21 mouse cellular contexts compared by ENCODE assay signal in genomic region chr16:57502761-57503160, GRCm38 (mm10).
DNase-seq lines count a peak whose midpoint lies in the region; ATAC-seq lines count a peak whose summit lies in the region.
"Had no signal": no experiment of that assay in that cellular context is flagged by ENCODE, and none has a peak within 500 bp of the region (broad histone marks: within the 10 kb centered on the region; RNA-seq: fewer than 3 reads in every experiment).

No protein-coding gene starts in this region.

- ATAC-seq in embryonic facial prominence, embryonic 15.5 days (ENCODE audit: insufficient number of reproducible peaks, low FRiP score, low TSS enrichment, low read depth), result peak; percentile 51; the same call in 1 of the 2 replicates
- ATAC-seq in monocyte, adult 5-6 weeks (replicated peaks; ENCODE audit: insufficient number of reproducible peaks, low FRiP score, low TSS enrichment, poor library complexity, severe bottlenecking), result 0 out of 2 replicates have a peak, but pooled peaks have one; percentile 10
- ATAC-seq: CD4-positive, CD25-positive, alpha-beta regulatory T cell, adult 4 months; forebrain, embryonic 13.5 days; forebrain, embryonic 16.5 days had no signal

- H3K4me3 ChIP-seq in embryonic facial prominence, embryonic 15.5 days (replicated peaks), result no peak overlapping the region
- H3K4me3 ChIP-seq: forebrain, embryonic 10.5 days; forebrain, embryonic 13.5 days; heart, adult 2 months; heart, embryonic 10.5 days; heart, embryonic 13.5 days; hindbrain, embryonic 12.5 days; hindbrain, embryonic 15.5 days had no signal

- WGBS in embryonic facial prominence, embryonic 15.5 days, result 43% methylated on average over 5 of the region's 5 CpGs

- peak; percentile 68 for DNase-seq in heart, adult 11 months
- DNase-seq in heart, postnatal 4 days, result no peak
- DNase-seq in left cerebral cortex, postnatal 4 days, result no peak
- no peak for DNase-seq in spleen, postnatal 36 days (ENCODE audit: low spot score in 2 of 2)
- DNase-seq: cerebellum, adult 11-12 months; cerebellum, adult 8-10 months; cerebellum, postnatal 10 days; cerebellum, postnatal 36 days; gastrocnemius, postnatal 25 days; heart, adult 2 months; heart, postnatal 14 days had no signal

- H3K27me3 ChIP-seq in embryonic facial prominence, embryonic 15.5 days, result no peaks in the 10 kb centered on the region
- H3K27me3 ChIP-seq: heart, embryonic 13.5 days; hindbrain, embryonic 12.5 days; hindbrain, embryonic 15.5 days had no signal

- H3K9ac ChIP-seq in embryonic facial prominence, embryonic 15.5 days, result no peak overlapping the region
- H3K9ac ChIP-seq: forebrain, embryonic 13.5 days; heart, embryonic 13.5 days; hindbrain, embryonic 12.5 days; hindbrain, embryonic 15.5 days had no signal

- H3K9me3 ChIP-seq in embryonic facial prominence, embryonic 15.5 days (replicated peaks), result no peaks in the 10 kb centered on the region
- H3K9me3 ChIP-seq: forebrain, embryonic 10.5 days; forebrain, embryonic 13.5 days; heart, embryonic 10.5 days; heart, embryonic 13.5 days; hindbrain, embryonic 12.5 days; hindbrain, embryonic 15.5 days had no signal

- intact Hi-C loops in left cerebral cortex, postnatal 4 days (cut with DNase I), result no loop called here

- no peaks in the 10 kb centered on the region; the same call in 1 of the 2 replicates for H3K4me1 ChIP-seq in embryonic facial prominence, embryonic 15.5 days
- H3K4me1 ChIP-seq: forebrain, embryonic 13.5 days; hindbrain, embryonic 15.5 days had no signal

- no peak overlapping the region for H3K4me2 ChIP-seq in embryonic facial prominence, embryonic 15.5 days (replicated peaks)
- H3K4me2 ChIP-seq: forebrain, embryonic 13.5 days; heart, embryonic 13.5 days; hindbrain, embryonic 12.5 days; hindbrain, embryonic 15.5 days had no signal

- no peak overlapping the region for H3K27ac ChIP-seq in embryonic facial prominence, embryonic 15.5 days (replicated peaks)
- H3K27ac ChIP-seq: forebrain, embryonic 10.5 days; forebrain, embryonic 13.5 days; heart, embryonic 10.5 days; hindbrain, embryonic 12.5 days; hindbrain, embryonic 15.5 days had no signal

- no peaks in the 10 kb centered on the region for H3K36me3 ChIP-seq in embryonic facial prominence, embryonic 15.5 days
- H3K36me3 ChIP-seq: forebrain, embryonic 10.5 days; heart, embryonic 10.5 days; heart, embryonic 13.5 days; hindbrain, embryonic 12.5 days; hindbrain, embryonic 15.5 days had no signal
